Mouse (Mus musculus) CH12.LX (cell line): Measurements from ENCODE around the gene Pdcd5.

Experiments used
- GABPA ChIP-seq: IDR thresholded peaks from 2 replicates; pipeline ENCODE4 v1.6.1; 2012; ENCODE audit warnings: low read depth, low read length, improper control_type of control experiment, inconsistent platforms; ENCODE audit not compliant: insufficient replicate concordance
- KAT2A ChIP-seq: IDR thresholded peaks from 2 replicates; pipeline ENCODE4 v1.6.1; 2012; ENCODE audit warnings: low read length, improper control_type of control experiment, inconsistent platforms; ENCODE audit not compliant: insufficient replicate concordance

GRCm38 (mm10) chr7:35594311-35594710 is 53.0 kb downstream of the Pdcd5 start:
- TF ChIP-seq KAT2A (no peak), GABPA (no peak)
